Comparison of ENCODE assay signal across 9 mouse cellular contexts in the genomic region with DNA sequence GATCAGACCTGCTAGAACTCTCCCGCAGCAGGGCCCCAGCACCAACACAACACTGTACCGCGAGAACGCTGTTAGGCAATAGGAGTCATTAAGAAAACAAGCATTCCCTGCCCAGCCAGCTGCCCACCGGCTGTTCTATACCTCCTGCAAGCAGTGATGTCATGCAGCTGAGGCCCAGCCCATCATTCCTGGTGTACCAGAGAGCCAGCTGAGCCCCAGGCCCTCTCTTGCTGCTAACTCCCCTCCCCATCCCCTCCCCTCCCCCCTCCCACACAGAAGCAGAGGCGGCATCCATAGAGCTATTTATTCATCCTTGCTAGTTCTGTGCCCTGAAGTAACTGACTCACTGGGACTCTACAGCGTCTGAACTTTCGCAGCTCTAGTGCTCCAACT. TPM values are rescaled to one million over a fixed set of nuclear protein-coding genes. Genes with fewer than 3 reads are reported as not detected.
A peak's percentile ranks its signal among the peaks of the same experiment; 100 is the strongest.
DNase-seq lines count a peak whose midpoint lies in the region; ATAC-seq and TF ChIP-seq lines count a peak whose summit lies in the region.
"Had no signal": no experiment of that assay in that cellular context is flagged by ENCODE, and none has a peak within 500 bp of the region (broad histone marks: within the 10 kb centered on the region; RNA-seq: fewer than 3 reads in every experiment).

No protein-coding gene starts in this region.

- peak overlapping the region; percentile 54; the same call in 1 of the 2 replicates for H3K4me2 ChIP-seq in kidney, embryonic 16.5 days (replicated peaks; ENCODE audit: low read depth, low read length)
- 0 out of 2 replicates have a peak overlapping the region, but pooled peaks have one; percentile 42 for H3K4me2 ChIP-seq in hindbrain, postnatal 0 days (ENCODE audit: low read depth, low read length)
- no peak overlapping the region for H3K4me2 ChIP-seq in neural tube, embryonic 14.5 days (ENCODE audit: low read depth, low read length)

- intact Hi-C loops in heart, adult 2 months (cut with DNase I) = loop anchor here (1.0 to 5.0 kb wide), 2 partner anchors 16 to 61 kb away; a partner anchor contains a TSS

- H3K36me3 ChIP-seq in kidney, embryonic 16.5 days (ENCODE audit: insufficient read depth, low read length) = no peaks in the 10 kb centered on the region
- no peaks in the 10 kb centered on the region for H3K36me3 ChIP-seq in hindbrain, postnatal 0 days (ENCODE audit: insufficient read depth, low read length)
- no peaks in the 10 kb centered on the region for H3K36me3 ChIP-seq in neural tube, embryonic 14.5 days (ENCODE audit: control insufficient read depth, insufficient read depth, low read length)
- 0 out of 2 replicates have a peak, but pooled peaks cover 2% of the 10 kb centered on the region for H3K36me3 ChIP-seq in heart, adult 2 months (ENCODE audit: control insufficient read depth, insufficient read depth, low read length)

- H3K9ac ChIP-seq in kidney, embryonic 16.5 days (replicated peaks; ENCODE audit: low read length) = no peak overlapping the region
- H3K9ac ChIP-seq in hindbrain, postnatal 0 days (replicated peaks; ENCODE audit: low read length) = no peak overlapping the region
- no peak overlapping the region for H3K9ac ChIP-seq in neural tube, embryonic 14.5 days (replicated peaks; ENCODE audit: low read depth, low read length)
- no peak overlapping the region for H3K9ac ChIP-seq in heart, adult 2 months (ENCODE audit: low read depth, low read length)

- H3K9me3 ChIP-seq in kidney, embryonic 16.5 days (ENCODE audit: low read length) = no peaks in the 10 kb centered on the region
- H3K9me3 ChIP-seq in hindbrain, postnatal 0 days (ENCODE audit: low read length) = no peaks in the 10 kb centered on the region
- H3K9me3 ChIP-seq in neural tube, embryonic 14.5 days (ENCODE audit: control insufficient read depth, low read length) = no peaks in the 10 kb centered on the region

- H3K27me3 ChIP-seq in kidney, embryonic 16.5 days (ENCODE audit: insufficient read depth, low read length) = peaks cover 18% of the 10 kb centered on the region
- H3K27me3 ChIP-seq in hindbrain, postnatal 0 days (ENCODE audit: insufficient read depth, low read length) = no peaks in the 10 kb centered on the region
- H3K27me3 ChIP-seq in neural tube, embryonic 14.5 days (ENCODE audit: control insufficient read depth, insufficient read depth, low read length) = no peaks in the 10 kb centered on the region; the same call in 1 of the 2 replicates
- no peaks in the 10 kb centered on the region for H3K27me3 ChIP-seq in heart, adult 2 months (ENCODE audit: control insufficient read depth, insufficient read depth, low read length)

- no peak overlapping the region for H3K4me3 ChIP-seq in kidney, embryonic 16.5 days (ENCODE audit: low read length)
- H3K4me3 ChIP-seq in hindbrain, postnatal 0 days (ENCODE audit: low read length) = no peak overlapping the region
- H3K4me3 ChIP-seq in neural tube, embryonic 14.5 days (ENCODE audit: low read depth, low read length) = no peak overlapping the region
- H3K4me3 ChIP-seq in heart, adult 2 months = no peak overlapping the region

- H3K79me2 ChIP-seq in heart, adult 2 months (replicated peaks; ENCODE audit: control insufficient read depth, insufficient read depth, low read length) = no peaks in the 10 kb centered on the region

- no peak for DNase-seq in kidney, adult 18-20 months
- DNase-seq in embryo, embryonic 10.5 days (ENCODE audit: low spot score) = peak; percentile 71
- DNase-seq in hindbrain, postnatal 0 days (ENCODE audit: low spot score) = peak; percentile 58
- DNase-seq in ovary, postnatal 10 days (ENCODE audit: low spot score) = no peak
- no peak for DNase-seq in gastrocnemius, adult 8-10 months (ENCODE audit: low spot score in 2 of 2)
- DNase-seq in heart, adult 2 months = no peak
- DNase-seq: gastrocnemius, postnatal 10 days had no signal

- no peak for TF ChIP-seq POLR2A in heart, adult 2 months (IDR thresholded peaks at IDR 0.05; ENCODE audit: insufficient read depth, low read depth, low read length)

- H3K4me1 ChIP-seq in kidney, embryonic 16.5 days (ENCODE audit: insufficient read depth, low read length) = peaks cover 37% of the 10 kb centered on the region
- H3K4me1 ChIP-seq in hindbrain, postnatal 0 days (ENCODE audit: insufficient read depth, low read length) = peaks cover 10% of the 10 kb centered on the region
- peaks cover 17% of the 10 kb centered on the region for H3K4me1 ChIP-seq in neural tube, embryonic 14.5 days (ENCODE audit: control insufficient read depth, insufficient read depth, low read length)
- H3K4me1 ChIP-seq in heart, adult 2 months (ENCODE audit: control insufficient read depth, insufficient read depth, low read length) = peaks cover 1% of the 10 kb centered on the region

- no peak for TF ChIP-seq EP300 in heart, adult 2 months (IDR thresholded peaks at IDR 0.05; ENCODE audit: insufficient read depth, low read depth, low read length)

- no peak overlapping the region for H3K27ac ChIP-seq in kidney, embryonic 16.5 days (ENCODE audit: low read length)
- no peak overlapping the region for H3K27ac ChIP-seq in hindbrain, postnatal 0 days
- H3K27ac ChIP-seq in neural tube, embryonic 14.5 days (ENCODE audit: low read depth, low read length) = 0 out of 2 replicates have a peak overlapping the region, but pooled peaks have one; percentile 39
- no peak overlapping the region for H3K27ac ChIP-seq in heart, adult 2 months

- WGBS in kidney, embryonic 16.5 days = 9% methylated on average over 8 of the region's 8 CpGs
- 5% methylated on average over 8 of the region's 8 CpGs for WGBS in hindbrain, postnatal 0 days
- WGBS in neural tube, embryonic 14.5 days = 6% methylated on average over 7 of the region's 8 CpGs
- WGBS in heart, adult 2 months = 44% methylated on average over 8 of the region's 8 CpGs

- no peak for TF ChIP-seq CTCF in hindbrain, postnatal 0 days (IDR thresholded peaks at IDR 0.05; ENCODE audit: low read depth)
- no peak for TF ChIP-seq CTCF in heart, adult 2 months (IDR thresholded peaks at IDR 0.05)

- ATAC-seq in kidney, embryonic 16.5 days (ENCODE audit: low FRiP score, low TSS enrichment) = peak; percentile 7; the same call in 1 of the 2 replicates
- ATAC-seq in hindbrain, postnatal 0 days = peak; percentile 33
- ATAC-seq in neural tube, embryonic 14.5 days (ENCODE audit: low read depth) = peak; percentile 44; the same call in 1 of the 2 replicates

RNA-seq across cellular contexts. Expression of a gene that starts 3.1 kb away (rescaled TPM):
- 3.2 and 3.4 TPM in 2 replicates for polyA plus RNA-seq in kidney, embryonic 16.5 days (2015; fragmentation: Nextera tagmentation; extraction: Ambion mirVana)
- 6.7 and 8.7 TPM in 2 replicates for total RNA-seq in hindbrain, postnatal 0 days (2014; rRNA removed)
- 1.5 and 1.6 TPM in 2 replicates for polyA plus RNA-seq in hindbrain, postnatal 0 days (2015; fragmentation: Nextera tagmentation; extraction: Ambion mirVana)
- 1.0 and 2.4 TPM in 2 replicates for polyA plus RNA-seq in neural tube, embryonic 14.5 days (2014; fragmentation: Nextera tagmentation; extraction: Ambion mirVana)
- 1 to 10 TPM; 3.0 to 5.4 (median 4.4) TPM for total RNA-seq in gastrocnemius, adult 8-10 months (2022)
- 10 to 100 TPM; 10.9 to 11.5 TPM for total RNA-seq in heart, adult 2 months (2021)
- 7.4 and 7.6 TPM in 2 replicates for polyA plus RNA-seq in heart, adult 2 months (2012; rRNA removed)

RNA-seq across cellular contexts. Expression of a gene that starts 33.2 kb away (rescaled TPM):
- 10.8 and 11.9 TPM in 2 replicates for polyA plus RNA-seq in kidney, embryonic 16.5 days (2015; fragmentation: Nextera tagmentation; extraction: Ambion mirVana)
- total RNA-seq in hindbrain, postnatal 0 days (2014; rRNA removed) = 9.3 and 10.3 TPM in 2 replicates
- 5.3 and 6.5 TPM in 2 replicates for polyA plus RNA-seq in hindbrain, postnatal 0 days (2015; fragmentation: Nextera tagmentation; extraction: Ambion mirVana)
- polyA plus RNA-seq in neural tube, embryonic 14.5 days (2014; fragmentation: Nextera tagmentation; extraction: Ambion mirVana) = 4.8 and 5.3 TPM in 2 replicates
- 100 to 1,000 TPM; 114 to 232 (median 117) TPM for total RNA-seq in gastrocnemius, adult 8-10 months (2022)
- total RNA-seq in heart, adult 2 months (2021) = 10 to 100 TPM; 12.1 to 45.3 TPM
- polyA plus RNA-seq in heart, adult 2 months (2012; rRNA removed) = 17.0 and 23.8 TPM in 2 replicates

RNA-seq across cellular contexts. Expression of a gene that starts 47.0 kb away (rescaled TPM):
- 7.4 and 8.8 TPM in 2 replicates for polyA plus RNA-seq in kidney, embryonic 16.5 days (2015; fragmentation: Nextera tagmentation; extraction: Ambion mirVana)
- 74.5 and 86.2 TPM in 2 replicates for total RNA-seq in hindbrain, postnatal 0 days (2014; rRNA removed)
- 14.0 and 14.6 TPM in 2 replicates for polyA plus RNA-seq in hindbrain, postnatal 0 days (2015; fragmentation: Nextera tagmentation; extraction: Ambion mirVana)
- 27.6 and 28.0 TPM in 2 replicates for polyA plus RNA-seq in neural tube, embryonic 14.5 days (2014; fragmentation: Nextera tagmentation; extraction: Ambion mirVana)
- 10 to 100 TPM; 33.0 to 44.0 (median 39.4) TPM for total RNA-seq in gastrocnemius, adult 8-10 months (2022)
- 10 to 100 TPM in 1 of 2 experiments, 1 to 10 TPM in 1; 9.9 to 12.3 TPM for total RNA-seq in heart, adult 2 months (2021)
- 15.3 and 19.3 TPM in 2 replicates for polyA plus RNA-seq in heart, adult 2 months (2012; rRNA removed)

Comparison
In these comparisons a context has a peak if more than half of its experiments do, and no peak if none do; other contexts are left out.
1. DNase-seq: peak in embryo, embryonic 10.5 days (single experiment) and hindbrain, postnatal 0 days (single experiment); none in kidney, adult 18-20 months (single experiment), ovary, postnatal 10 days (single experiment), gastrocnemius, adult 8-10 months (0 of 2) and heart, adult 2 months (0 of 2).
2. Peak in every context shown above with its lines, with median percentiles within 50 percentile points of each other: ATAC-seq.